Mouse (Mus musculus) kidney, postnatal 0 days (tissue): Measurements from ENCODE around the gene Apbb2. TPM values are rescaled to one million over a fixed set of nuclear protein-coding genes. Genes with fewer than 3 reads are reported as not detected.

Experiments used
- ATAC-seq: fragments of 200-750 bp; cut with Nextera tagmentation; replicated peaks from 2 replicates; pipeline ENCODE4 v1.8.0; 2017; ENCODE audit warnings: low read depth, moderate number of reproducible peaks, moderate TSS enrichment, moderate library complexity; ENCODE audit not compliant: low FRiP score
- DNase-seq: peaks from one replicate; pipeline ENCODE4 v3.0.0-alpha.2; 2016; ENCODE audit warnings: low spot score
- H3K27ac ChIP-seq: fragments of 300-500 bp; sonication (generic); 2 replicates; pipeline ENCODE4 v1.5.1; 2014; ENCODE audit warnings: mild to moderate bottlenecking
- H3K27me3 ChIP-seq: fragments of 300-500 bp; sonication (generic); 2 replicates; pipeline ENCODE4 v1.6.1; 2014; ENCODE audit warnings: low read length, mixed read lengths; ENCODE audit not compliant: insufficient read depth
- H3K36me3 ChIP-seq: fragments of 300-500 bp; sonication (generic); 2 replicates; pipeline ENCODE4 v1.6.1; 2014; ENCODE audit warnings: low read length, mixed read lengths; ENCODE audit not compliant: insufficient read depth
- H3K4me1 ChIP-seq: fragments of 300-500 bp; sonication (generic); replicated peaks from 2 replicates; pipeline ENCODE4 v1.6.1; 2014; ENCODE audit warnings: antibody characterized with exemption, low read length, mixed read lengths; ENCODE audit not compliant: insufficient read depth
- H3K4me2 ChIP-seq: fragments of 300-500 bp; sonication (generic); 2 replicates; pipeline ENCODE4 v1.6.1; 2014; ENCODE audit warnings: mild to moderate bottlenecking, low read length, moderate library complexity, mixed read lengths
- H3K4me3 ChIP-seq: fragments of 300-500 bp; sonication (generic); replicated peaks from 2 replicates; pipeline ENCODE4 v1.5.1; 2014; ENCODE audit warnings: low read depth, low read length
- H3K9ac ChIP-seq: fragments of 300-500 bp; sonication (generic); 2 replicates; pipeline ENCODE4 v1.6.1; 2014; ENCODE audit warnings: low read depth, low read length
- H3K9me3 ChIP-seq: fragments of 300-500 bp; sonication (generic); replicated peaks from 2 replicates; pipeline ENCODE4 v1.6.1; 2016; ENCODE audit warnings: low read length, inconsistent platforms, mixed read lengths
- CTCF ChIP-seq: IDR thresholded peaks from 2 replicates; pipeline ENCODE4 v1.5.1; 2016; ENCODE audit warnings: antibody characterized with exemption, low read depth, mild to moderate bottlenecking, moderate library complexity
- WGBS: fragments of 180-500 bp; shearing (Covaris S2); extraction: QIAGEN DNeasy Blood & Tissue Kit; methylation state at CpG from one replicate; pipeline ENCODE4 v1.1.7; 2014; 5-methylcytosine and 5-hydroxymethylcytosine counted together
- polyA plus RNA-seq: library from polyadenylated mRNA; unstranded; fragments of >200 nt; fragmentation: Nextera tagmentation; extraction: Ambion mirVana; gene quantifications from 2 replicates; pipeline ENCODE4 v1.2.1, GENCODE M21; 2015

Apbb2 gene
- polyA plus RNA-seq, 1 experiment from 2014 or later: 47.0 TPM

- Histone ChIP-seq H3K4me2 (no peak overlapping the region), H3K4me3 (no peak overlapping the region), H3K36me3 (no peaks in the 10 kb centered on the region), H3K27me3 (no peaks in the 10 kb centered on the region), H3K4me1 (peaks cover 6% of the 10 kb centered on the region; the same call in 1 of the 2 replicates), H3K9ac (no peak overlapping the region), H3K9me3 (no peaks in the 10 kb centered on the region), H3K27ac (no peak overlapping the region)
- no peak for TF ChIP-seq CTCF
- no peak for DNase-seq
- WGBS: 69% methylated on average over 9 of the region's 9 CpGs
- no peak for ATAC-seq
Measured at GRCm38 (mm10) chr5:66342285-66342684, 276.3 kb downstream of the Apbb2 start.

GRCm38 (mm10) chr5:66341848-66342247 lies 276.7 kb downstream of the Apbb2 start:
- DNase-seq (no peak), ATAC-seq (no peak)
- H3K36me3 ChIP-seq: no peaks in the 10 kb centered on the region
- 43% methylated on average over 10 of the region's 10 CpGs for WGBS
- H3K9ac ChIP-seq: no peak overlapping the region
- H3K27me3 ChIP-seq: no peaks in the 10 kb centered on the region
- no peak overlapping the region for H3K4me2 ChIP-seq
- no peak for TF ChIP-seq CTCF
- H3K4me1 ChIP-seq: peaks cover 11% of the 10 kb centered on the region; the same call in 1 of the 2 replicates
- no peak overlapping the region for H3K27ac ChIP-seq
- no peak overlapping the region for H3K4me3 ChIP-seq
- no peaks in the 10 kb centered on the region for H3K9me3 ChIP-seq

- no peak for TF ChIP-seq CTCF
- ATAC-seq (no peak), DNase-seq (no peak)
- no peaks in the 10 kb centered on the region for H3K36me3 ChIP-seq
- H3K9me3 ChIP-seq: no peaks in the 10 kb centered on the region
- no peak overlapping the region for H3K4me2 ChIP-seq
- WGBS: 55% methylated on average over 17 of the region's 17 CpGs
- no peaks in the 10 kb centered on the region for H3K27me3 ChIP-seq
- H3K27ac ChIP-seq: no peak overlapping the region
- no peak overlapping the region for H3K4me3 ChIP-seq
- no peak overlapping the region for H3K9ac ChIP-seq
- peaks cover 11% of the 10 kb centered on the region; the same call in 1 of the 2 replicates for H3K4me1 ChIP-seq
Measured at GRCm38 (mm10) chr5:66340356-66341102, 278.1 kb downstream of the Apbb2 start.

GRCm38 (mm10) chr5:66338583-66338982 lies 280.0 kb downstream of the Apbb2 start:
- H3K27ac ChIP-seq: no peak overlapping the region
- WGBS: 52% methylated on average over 7 of the region's 7 CpGs
- ATAC-seq (no peak), DNase-seq (no peak)
- peak; percentile 61 for TF ChIP-seq CTCF
- H3K9ac ChIP-seq: no peak overlapping the region
- no peaks in the 10 kb centered on the region for H3K36me3 ChIP-seq
- no peak overlapping the region for H3K4me2 ChIP-seq
- no peaks in the 10 kb centered on the region for H3K9me3 ChIP-seq
- no peaks in the 10 kb centered on the region for H3K27me3 ChIP-seq
- peaks cover 11% of the 10 kb centered on the region; the same call in 1 of the 2 replicates for H3K4me1 ChIP-seq
- H3K4me3 ChIP-seq: no peak overlapping the region

GRCm38 (mm10) chr5:66337969-66338345 lies 280.6 kb downstream of the Apbb2 start:
- Histone ChIP-seq H3K9me3 (no peaks in the 10 kb centered on the region), H3K36me3 (no peaks in the 10 kb centered on the region), H3K4me2 (peak overlapping the region; percentile 66), H3K27me3 (no peaks in the 10 kb centered on the region), H3K4me3 (peak overlapping the region; percentile 25; the same call in 1 of the 2 replicates), H3K4me1 (peaks cover 11% of the 10 kb centered on the region; the same call in 1 of the 2 replicates), H3K9ac (no peak overlapping the region), H3K27ac (no peak overlapping the region)
- TF ChIP-seq CTCF: no peak
- 42% methylated on average over 6 of the region's 6 CpGs for WGBS
- DNase-seq: no peak
- no peak for ATAC-seq

GRCm38 (mm10) chr5:66337025-66337968 lies 281.3 kb downstream of the Apbb2 start:
- Histone ChIP-seq H3K27me3 (no peaks in the 10 kb centered on the region), H3K4me3 (peak overlapping the region; percentile 25), H3K36me3 (no peaks in the 10 kb centered on the region), H3K27ac (no peak overlapping the region), H3K9ac (no peak overlapping the region), H3K4me2 (peak overlapping the region; percentile 66), H3K4me1 (peaks cover 11% of the 10 kb centered on the region; the same call in 1 of the 2 replicates), H3K9me3 (no peaks in the 10 kb centered on the region)
- no peak for TF ChIP-seq CTCF
- ATAC-seq (peak; percentile 80), DNase-seq (peak; percentile 70)
- 9% methylated on average over 34 of the region's 38 CpGs for WGBS
